Mouse (Mus musculus) CD8-positive naive resting alpha-beta T cell, adult 2 months (primary cell): Measurements from ENCODE around the gene Rab8b.
A peak's percentile ranks its signal among the peaks of the same experiment; 100 is the strongest.

Source experiments
- DNase-seq, 2 experiments: peaks; one replicate each; pipeline ENCODE4 v3.0.0; 2022; ENCODE audit warnings: low read depth in 2 of 2, low spot score in 2 of 2

Gene Rab8b

DNA sequence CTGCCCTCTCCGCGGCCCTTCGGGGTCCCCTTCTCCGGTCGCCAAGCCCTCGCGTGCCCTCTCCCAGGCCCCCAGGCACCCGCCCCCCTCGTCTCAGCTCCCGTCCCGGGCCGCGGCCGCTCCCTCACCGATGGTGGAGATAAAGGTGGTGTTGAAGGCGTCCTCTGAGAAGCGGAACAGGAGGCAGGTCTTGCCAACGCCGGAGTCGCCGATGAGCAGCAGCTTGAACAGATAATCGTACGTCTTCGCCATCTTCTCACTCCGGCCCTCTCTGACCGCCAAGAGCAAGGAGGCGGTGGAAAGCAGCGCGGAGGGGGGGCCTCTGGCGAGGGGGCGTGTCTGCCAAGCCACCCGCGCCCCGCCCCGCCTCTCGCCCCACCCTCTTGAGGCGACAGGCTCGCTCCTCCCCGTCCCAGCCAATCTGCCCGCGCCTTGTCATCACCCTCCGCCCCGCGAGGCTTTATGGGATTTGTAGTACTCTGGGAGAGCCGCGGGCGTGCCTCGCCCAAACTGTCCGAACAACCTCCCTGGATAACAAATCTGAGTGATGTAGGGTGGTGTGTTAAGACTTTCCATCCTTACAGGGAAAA lies at the start of gene Rab8b:
TSS of gene Rab8b (minus strand) at position 306 of the 590 bp plus-strand sequence.
- peak; percentile 90 to 94 for DNase-seq

- no peak for DNase-seq
Observed at GRCm38 (mm10) chr9:66967492-66967891, 48.0 kb upstream of the Rab8b start.

GRCm38 (mm10) chr9:66961478-66961877 lies 42.0 kb upstream of the Rab8b start:
- no peak for DNase-seq

GRCm38 (mm10) chr9:66957451-66957850 lies 38.0 kb upstream of the Rab8b start:
- no peak for DNase-seq

- DNase-seq = no peak
Observed at GRCm38 (mm10) chr9:66952886-66953285, 33.4 kb upstream of the Rab8b start.

GRCm38 (mm10) chr9:66952321-66952720 lies 32.8 kb upstream of the Rab8b start:
- DNase-seq = no peak

GRCm38 (mm10) chr9:66948536-66948935 lies 29.0 kb upstream of the Rab8b start:
- no peak for DNase-seq

- peak; percentile 87 to 89 for DNase-seq
Observed at GRCm38 (mm10) chr9:66945647-66946641, 26.5 kb upstream of the Rab8b start, which contains the start of gene Rps27l. TSS of gene Rps27l (plus strand) at chr9:66946086.

DNA sequence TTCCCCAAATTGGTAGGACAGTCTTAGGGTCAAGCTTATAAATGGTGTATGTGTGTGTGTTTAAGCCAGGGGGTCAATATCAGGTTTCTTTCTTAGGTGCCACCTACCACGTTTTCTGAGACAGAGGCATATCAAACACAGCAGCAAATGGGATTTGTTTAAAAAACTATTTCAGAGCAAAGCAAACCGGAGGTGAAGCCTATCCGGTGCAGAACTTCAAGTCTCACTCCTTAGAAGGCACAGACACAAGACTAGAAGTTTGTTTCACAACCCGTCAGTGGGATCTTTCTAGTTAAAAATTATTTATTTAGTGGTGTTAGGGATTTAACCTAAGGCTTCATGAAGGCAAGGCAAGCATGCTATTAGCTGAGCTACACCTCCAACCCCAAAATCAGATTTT lies 25.7 kb upstream of the Rab8b start:
- DNase-seq = no peak

- peak in 1 of 2 experiments; percentile 59 for DNase-seq
Observed at GRCm38 (mm10) chr9:66938836-66939235, 19.3 kb upstream of the Rab8b start.

DNA sequence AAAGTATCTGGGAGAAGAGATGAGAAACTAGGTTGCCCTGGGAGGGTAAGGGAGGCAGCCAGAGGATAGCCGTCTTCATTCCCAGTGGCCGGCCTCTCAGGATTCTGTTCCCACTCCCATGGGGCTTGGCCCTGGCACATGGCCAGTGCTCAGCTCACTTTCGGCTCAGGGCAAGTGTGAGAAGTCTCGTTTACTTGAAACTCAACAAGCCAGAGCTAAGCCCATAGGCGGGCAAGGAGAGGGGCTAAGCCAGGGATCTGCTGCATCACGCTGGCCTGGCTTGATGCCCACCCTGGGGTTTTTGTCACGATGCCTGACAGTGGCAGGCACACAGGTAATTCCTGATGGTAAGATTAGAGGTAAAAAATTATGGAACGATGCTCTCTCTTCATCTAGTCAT lies 18.0 kb upstream of the Rab8b start:
- no peak for DNase-seq

DNA sequence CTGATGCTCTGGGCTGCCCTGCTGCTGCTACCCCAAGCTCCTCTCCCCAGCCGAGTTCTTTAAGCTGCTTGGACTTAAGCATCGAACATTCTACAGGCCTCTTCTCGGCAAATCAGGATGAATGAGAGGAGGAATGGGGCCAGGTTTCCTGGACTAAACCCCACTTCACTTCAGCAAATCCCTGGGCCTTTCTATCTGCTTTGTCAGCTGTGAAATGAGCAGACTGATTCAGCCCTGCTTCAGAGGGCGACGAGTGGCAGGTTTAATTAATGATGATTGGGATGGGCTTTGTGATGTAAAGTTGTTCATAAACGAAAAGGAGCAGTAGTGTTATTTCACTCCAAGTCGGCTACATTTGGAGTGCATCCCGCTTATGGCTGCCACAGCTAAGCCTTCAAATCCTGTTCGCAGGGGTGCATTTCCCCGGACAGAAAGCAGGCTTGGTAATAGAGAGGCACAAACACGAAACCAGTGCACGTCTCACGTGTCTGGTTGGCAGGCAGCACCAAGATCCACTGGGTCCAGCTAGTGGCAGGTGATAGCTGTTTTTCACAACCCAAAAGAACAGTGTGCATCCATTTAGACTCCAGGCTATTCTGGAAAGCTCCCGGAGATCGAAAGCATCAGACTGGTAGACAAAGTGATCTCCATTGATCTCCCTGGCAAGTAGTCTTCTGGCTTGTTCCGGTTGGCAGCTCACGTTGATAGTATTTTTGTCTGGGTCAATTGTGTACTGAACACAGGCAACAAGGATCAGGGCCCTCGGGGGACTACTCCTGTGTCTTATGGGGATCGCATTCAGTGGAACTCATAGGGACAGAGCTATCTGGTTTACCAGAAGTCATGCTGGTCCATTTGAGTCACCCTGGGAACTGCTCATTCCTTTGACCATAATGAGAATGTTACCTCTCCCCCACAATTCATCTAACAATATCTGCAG lies 14.7 kb upstream of the Rab8b start:
- DNase-seq = no peak

DNA sequence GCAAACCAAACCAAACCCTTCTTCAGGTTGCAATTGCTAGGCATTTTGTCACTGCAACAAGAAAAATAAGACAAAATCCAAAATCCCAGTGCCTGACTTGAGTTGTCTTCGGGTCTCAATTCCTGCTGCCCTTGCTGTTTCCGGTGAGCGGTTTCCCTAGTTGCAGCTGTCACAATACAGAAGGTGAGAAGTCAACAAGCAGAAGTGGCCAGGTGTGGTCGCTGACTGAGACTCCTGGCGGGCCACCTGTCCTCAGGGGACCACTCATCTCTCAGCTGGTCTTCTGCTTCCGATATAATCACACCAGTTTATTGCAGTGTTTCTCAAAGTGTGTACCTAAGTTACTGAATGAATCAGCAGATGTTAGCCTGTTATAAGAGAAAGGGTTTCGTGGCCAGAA lies 10.9 kb upstream of the Rab8b start:
- DNase-seq = no peak

DNA sequence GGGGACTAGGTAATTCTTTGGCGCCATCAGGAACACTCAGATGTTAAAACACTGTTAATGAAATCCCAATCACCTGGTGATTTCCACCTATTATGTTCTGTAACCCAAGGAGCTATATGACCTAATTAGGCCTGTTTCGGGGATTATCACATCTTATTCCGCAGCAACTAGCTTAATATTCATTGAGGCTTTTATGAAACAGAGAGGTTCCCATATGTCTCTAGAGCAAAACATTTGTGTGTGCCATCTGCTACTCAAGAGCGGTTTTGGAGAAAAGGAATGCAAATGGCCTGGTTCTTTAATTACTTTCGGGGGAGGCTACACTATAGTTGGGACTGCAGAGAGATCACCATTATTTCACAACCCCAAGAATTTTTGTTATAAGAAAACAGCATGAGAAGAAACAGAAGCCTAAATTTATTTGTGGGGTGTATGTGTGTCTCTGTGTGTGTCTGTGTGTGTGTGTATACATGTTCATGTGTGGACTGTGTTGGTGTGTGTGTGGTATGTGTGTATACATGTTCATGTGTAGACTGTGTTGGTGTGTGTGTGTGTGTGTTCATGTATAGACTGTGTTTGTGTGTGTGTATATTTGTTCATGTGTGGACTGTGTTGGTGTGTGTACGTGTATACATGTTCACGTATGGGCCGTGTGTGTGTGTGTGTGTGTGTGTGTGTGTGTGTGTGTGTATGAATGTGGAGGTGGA lies 8.4 kb upstream of the Rab8b start:
- no peak for DNase-seq

DNA sequence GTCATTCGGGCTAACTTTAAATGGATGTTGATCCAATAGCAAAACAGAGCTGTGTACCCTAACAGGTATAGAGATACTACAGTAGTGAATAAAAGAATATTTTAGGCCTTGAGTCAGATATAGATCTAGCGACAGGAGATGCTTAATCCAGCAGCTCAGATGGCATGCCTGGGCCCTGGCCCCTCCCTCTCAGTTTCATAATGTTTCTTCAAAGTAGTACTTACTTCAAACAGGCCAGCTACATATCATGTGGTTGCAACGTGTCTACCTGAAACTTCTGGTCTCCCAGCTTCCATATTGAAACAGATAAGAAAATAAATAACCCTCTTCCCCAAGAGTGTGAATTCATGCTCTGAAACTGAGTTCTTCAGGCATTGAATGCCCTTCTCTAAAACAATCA lies 6.4 kb upstream of the Rab8b start:
- no peak for DNase-seq

DNA sequence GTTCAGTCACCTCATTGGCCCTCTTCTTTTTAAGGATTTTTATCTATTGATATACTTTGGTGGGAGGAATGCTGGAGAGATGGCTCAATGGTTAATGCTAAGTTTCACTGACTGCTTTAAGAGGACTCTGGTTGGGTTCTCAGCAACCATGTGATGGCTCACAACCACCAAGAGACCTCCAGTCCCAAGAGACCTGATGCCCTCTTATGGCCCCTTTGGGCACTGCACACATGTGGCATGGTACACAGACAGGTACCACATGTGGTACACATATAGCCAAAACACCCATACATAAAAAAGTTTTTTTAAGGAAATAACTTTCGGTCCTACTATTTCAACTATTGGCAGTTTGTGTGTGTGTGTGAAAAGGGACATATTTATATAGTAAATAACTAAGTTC lies 2.6 kb upstream of the Rab8b start:
- peak in 1 of 2 experiments; percentile 51 for DNase-seq

DNA sequence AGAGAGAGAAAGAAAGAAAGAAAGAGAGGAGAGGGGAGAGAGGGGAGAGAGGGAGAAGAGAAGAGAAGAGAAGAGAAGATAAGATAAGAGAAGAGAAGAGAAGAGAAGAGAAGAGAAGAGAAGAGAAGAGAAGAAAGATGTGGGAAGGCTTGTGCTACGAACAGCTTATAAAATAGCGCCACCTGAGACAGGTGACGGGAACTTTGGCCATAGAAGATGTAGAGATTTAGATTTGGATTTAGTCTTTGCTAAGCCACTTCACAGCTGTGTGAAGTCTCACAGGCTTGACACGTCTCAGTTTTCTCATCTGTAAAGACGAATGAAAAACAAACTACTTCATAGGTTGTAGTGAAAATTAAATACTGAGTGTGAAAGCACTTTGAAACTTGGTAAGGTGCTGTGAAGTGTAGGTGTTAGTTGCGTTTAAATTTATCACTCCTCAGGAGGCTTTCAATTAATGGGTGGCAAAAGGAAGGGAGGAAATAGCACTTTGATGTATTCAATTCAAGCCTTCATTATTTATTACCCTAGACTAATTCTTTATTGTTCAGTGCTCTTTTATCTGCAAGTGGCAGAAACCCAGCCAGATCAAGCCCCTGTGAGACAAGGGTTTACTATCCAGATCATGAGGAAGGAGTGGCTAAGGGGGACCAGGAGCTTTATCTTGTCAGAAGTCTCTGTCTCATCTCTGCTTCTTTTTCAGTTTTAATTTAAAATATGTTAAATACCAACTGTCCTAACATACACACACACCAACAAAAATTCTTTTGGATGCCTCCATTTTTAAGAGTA lies 1.2 kb upstream of the Rab8b start:
- peak in 1 of 2 experiments; percentile 40 for DNase-seq

GRCm38 (mm10) chr9:66919981-66920380 lies 494 bp upstream of the Rab8b start:
- no peak for DNase-seq

DNA sequence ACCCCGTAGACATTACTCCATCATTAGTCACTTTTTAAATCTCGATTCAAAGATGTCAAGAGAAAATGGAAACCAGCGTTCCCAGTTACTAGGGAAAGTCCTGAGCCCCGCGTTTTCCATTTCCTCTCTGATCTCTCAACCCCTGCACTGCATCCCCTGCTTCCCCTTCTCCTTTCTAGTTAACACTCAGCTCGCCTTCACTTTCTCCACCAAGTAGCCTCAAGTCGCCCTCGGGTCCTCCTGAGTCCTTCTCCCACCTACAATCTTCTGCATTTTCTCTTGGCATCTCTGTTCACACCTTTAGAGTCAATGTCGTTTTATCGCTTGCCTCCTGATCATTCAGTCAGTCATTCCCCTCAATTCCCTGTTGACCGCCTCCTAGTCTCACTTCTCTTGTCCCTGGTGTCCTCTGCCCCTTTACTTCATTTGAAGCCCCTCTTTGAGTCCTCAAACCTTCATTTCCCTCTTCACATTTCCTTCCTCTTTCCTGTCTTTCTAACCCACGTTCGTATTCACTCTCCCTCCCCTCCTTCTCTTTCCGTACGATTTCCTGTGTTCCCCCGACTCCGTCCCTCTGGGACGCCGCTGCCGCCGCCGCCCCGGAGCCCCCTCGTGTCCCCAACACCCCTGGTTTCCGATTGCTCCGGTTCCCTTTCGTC lies 686 bp downstream of the Rab8b start:
- DNase-seq = no peak
